Mouse (Mus musculus): ENCODE measurements around the gene Rusc2.

Gene Rusc2

GRCm38 (mm10) chr4:43381408-43382154, at the start of gene Rusc2:
Gene Rusc2, plus strand, starts transcription at chr4:43381979.
- H3K36me3 ChIP-seq (ENCODE audit: control insufficient read depth, insufficient read depth, low read length, poor library complexity, severe bottlenecking) = no peaks in the 10 kb centered on the region
- peak; percentile 18 for DNase-seq (ENCODE audit: low read depth, low spot score)

GRCm38 (mm10) chr4:43334771-43335170, 47.0 kb upstream of the Rusc2 start:
- no peaks in the 10 kb centered on the region for H3K36me3 ChIP-seq (ENCODE audit: control insufficient read depth, insufficient read depth, low read length, poor library complexity, severe bottlenecking)
- no peaks in the 10 kb centered on the region for H3K27me3 ChIP-seq (ENCODE audit: control insufficient read depth, insufficient read depth, low read length, poor library complexity, severe bottlenecking)
- no peak for DNase-seq (ENCODE audit: low read depth, low spot score)

More at GRCm38 (mm10) chr4:43381408-43382154, at the start of gene Rusc2:
- H3K27me3 ChIP-seq (ENCODE audit: control insufficient read depth, insufficient read depth, low read length, poor library complexity, severe bottlenecking) = no peaks in the 10 kb centered on the region

- no peak for DNase-seq (ENCODE audit: low read depth, low spot score)
- H3K27me3 ChIP-seq (ENCODE audit: control insufficient read depth, insufficient read depth, low read length, poor library complexity, severe bottlenecking) = no peaks in the 10 kb centered on the region
- H3K36me3 ChIP-seq (ENCODE audit: control insufficient read depth, insufficient read depth, low read length, poor library complexity, severe bottlenecking) = no peaks in the 10 kb centered on the region
Observed at GRCm38 (mm10) chr4:43336176-43336575, 45.6 kb upstream of the Rusc2 start.

- Histone ChIP-seq H3K27me3 (ENCODE audit: control insufficient read depth, insufficient read depth, low read length, poor library complexity, severe bottlenecking) (no peaks in the 10 kb centered on the region), H3K36me3 (ENCODE audit: control insufficient read depth, insufficient read depth, low read length, poor library complexity, severe bottlenecking) (no peaks in the 10 kb centered on the region)
- DNase-seq (ENCODE audit: low read depth, low spot score) = no peak
Observed at GRCm38 (mm10) chr4:43340096-43340804, 41.5 kb upstream of the Rusc2 start.

GRCm38 (mm10) chr4:43341276-43341891, 40.4 kb upstream of the Rusc2 start:
- no peak for DNase-seq (ENCODE audit: low read depth, low spot score)
- Histone ChIP-seq H3K27me3 (ENCODE audit: control insufficient read depth, insufficient read depth, low read length, poor library complexity, severe bottlenecking) (no peaks in the 10 kb centered on the region), H3K36me3 (ENCODE audit: control insufficient read depth, insufficient read depth, low read length, poor library complexity, severe bottlenecking) (no peaks in the 10 kb centered on the region)

- DNase-seq (ENCODE audit: low read depth, low spot score) = no peak
- no peaks in the 10 kb centered on the region for H3K27me3 ChIP-seq (ENCODE audit: control insufficient read depth, insufficient read depth, low read length, poor library complexity, severe bottlenecking)
Observed at GRCm38 (mm10) chr4:43342443-43342842, 39.3 kb upstream of the Rusc2 start.

GRCm38 (mm10) chr4:43344932-43345331, 36.8 kb upstream of the Rusc2 start:
- H3K27me3 ChIP-seq (ENCODE audit: control insufficient read depth, insufficient read depth, low read length, poor library complexity, severe bottlenecking) = no peaks in the 10 kb centered on the region
- DNase-seq (ENCODE audit: low read depth, low spot score) = no peak

More at GRCm38 (mm10) chr4:43342443-43342842, 39.3 kb upstream of the Rusc2 start:
- H3K36me3 ChIP-seq (ENCODE audit: control insufficient read depth, insufficient read depth, low read length, poor library complexity, severe bottlenecking) = no peaks in the 10 kb centered on the region

GRCm38 (mm10) chr4:43349206-43349605, 32.6 kb upstream of the Rusc2 start:
- Histone ChIP-seq H3K36me3 (ENCODE audit: control insufficient read depth, insufficient read depth, low read length, poor library complexity, severe bottlenecking) (no peaks in the 10 kb centered on the region), H3K27me3 (ENCODE audit: control insufficient read depth, insufficient read depth, low read length, poor library complexity, severe bottlenecking) (no peaks in the 10 kb centered on the region)
- no peak for DNase-seq (ENCODE audit: low read depth, low spot score)

More at GRCm38 (mm10) chr4:43344932-43345331, 36.8 kb upstream of the Rusc2 start:
- H3K36me3 ChIP-seq (ENCODE audit: control insufficient read depth, insufficient read depth, low read length, poor library complexity, severe bottlenecking) = no peaks in the 10 kb centered on the region

- Histone ChIP-seq H3K36me3 (ENCODE audit: control insufficient read depth, insufficient read depth, low read length, poor library complexity, severe bottlenecking) (no peaks in the 10 kb centered on the region), H3K27me3 (ENCODE audit: control insufficient read depth, insufficient read depth, low read length, poor library complexity, severe bottlenecking) (no peaks in the 10 kb centered on the region)
- no peak for DNase-seq (ENCODE audit: low read depth, low spot score)
Observed at GRCm38 (mm10) chr4:43350038-43350560, 31.7 kb upstream of the Rusc2 start.

GRCm38 (mm10) chr4:43353662-43354061, 28.1 kb upstream of the Rusc2 start:
- DNase-seq (ENCODE audit: low read depth, low spot score) = no peak
- Histone ChIP-seq H3K36me3 (ENCODE audit: control insufficient read depth, insufficient read depth, low read length, poor library complexity, severe bottlenecking) (no peaks in the 10 kb centered on the region), H3K27me3 (ENCODE audit: control insufficient read depth, insufficient read depth, low read length, poor library complexity, severe bottlenecking) (no peaks in the 10 kb centered on the region)

GRCm38 (mm10) chr4:43364914-43365560, 16.7 kb upstream of the Rusc2 start:
- DNase-seq (ENCODE audit: low read depth, low spot score) = no peak
- no peaks in the 10 kb centered on the region for H3K36me3 ChIP-seq (ENCODE audit: control insufficient read depth, insufficient read depth, low read length, poor library complexity, severe bottlenecking)
- no peaks in the 10 kb centered on the region; the same call in 1 of the 2 replicates for H3K27me3 ChIP-seq (ENCODE audit: control insufficient read depth, insufficient read depth, low read length, poor library complexity, severe bottlenecking)

- no peak for DNase-seq (ENCODE audit: low read depth, low spot score)
- Histone ChIP-seq H3K36me3 (ENCODE audit: control insufficient read depth, insufficient read depth, low read length, poor library complexity, severe bottlenecking) (no peaks in the 10 kb centered on the region), H3K27me3 (ENCODE audit: control insufficient read depth, insufficient read depth, low read length, poor library complexity, severe bottlenecking) (no peaks in the 10 kb centered on the region; the same call in 1 of the 2 replicates)
Observed at GRCm38 (mm10) chr4:43367295-43367694, 14.5 kb upstream of the Rusc2 start.

- H3K36me3 ChIP-seq (ENCODE audit: control insufficient read depth, insufficient read depth, low read length, poor library complexity, severe bottlenecking) = no peaks in the 10 kb centered on the region
- no peaks in the 10 kb centered on the region; the same call in 1 of the 2 replicates for H3K27me3 ChIP-seq (ENCODE audit: control insufficient read depth, insufficient read depth, low read length, poor library complexity, severe bottlenecking)
- DNase-seq (ENCODE audit: low read depth, low spot score) = no peak
Observed at GRCm38 (mm10) chr4:43367787-43368186, 14.0 kb upstream of the Rusc2 start.

- Histone ChIP-seq H3K27me3 (ENCODE audit: control insufficient read depth, insufficient read depth, low read length, poor library complexity, severe bottlenecking) (no peaks in the 10 kb centered on the region; the same call in 1 of the 2 replicates), H3K36me3 (ENCODE audit: control insufficient read depth, insufficient read depth, low read length, poor library complexity, severe bottlenecking) (no peaks in the 10 kb centered on the region)
- DNase-seq (ENCODE audit: low read depth, low spot score) = no peak
Observed at GRCm38 (mm10) chr4:43371406-43371805, 10.4 kb upstream of the Rusc2 start.
